Mouse (Mus musculus) heart, embryonic 12.5 days (tissue): Measurements from ENCODE around the gene Plcl1. TPM values are rescaled to one million over a fixed set of nuclear protein-coding genes. Genes with fewer than 3 reads are reported as not detected.

Source experiments
- ATAC-seq: fragments of 200-750 bp; cut with Nextera tagmentation; 2 replicates; pipeline ENCODE4 v1.8.0; 2017; ENCODE audit warnings: moderate TSS enrichment, moderate library complexity; ENCODE audit not compliant: insufficient number of reproducible peaks, low FRiP score
- H3K27ac ChIP-seq: fragments of 300-500 bp; sonication (generic); 2 replicates; pipeline ENCODE4 v1.5.1; 2016; ENCODE audit warnings: mild to moderate bottlenecking, moderate library complexity; ENCODE audit not compliant: poor library complexity, severe bottlenecking
- H3K27me3 ChIP-seq: fragments of 300-500 bp; sonication (generic); replicated peaks from 2 replicates; pipeline ENCODE4 v1.6.1; 2016; ENCODE audit warnings: mild to moderate bottlenecking, moderate library complexity
- H3K36me3 ChIP-seq: fragments of 300-500 bp; sonication (generic); 2 replicates; pipeline ENCODE4 v1.6.1; 2016; ENCODE audit warnings: mild to moderate bottlenecking, moderate library complexity
- H3K4me1 ChIP-seq: fragments of 300-500 bp; sonication (generic); replicated peaks from 2 replicates; pipeline ENCODE4 v1.6.1; 2016; ENCODE audit warnings: mild to moderate bottlenecking
- H3K4me2 ChIP-seq: fragments of 300-500 bp; sonication (generic); 2 replicates; pipeline ENCODE4 v1.6.1; 2016; ENCODE audit warnings: mild to moderate bottlenecking, moderate library complexity
- H3K4me3 ChIP-seq: fragments of 300-500 bp; sonication (generic); 2 replicates; pipeline ENCODE4 v1.5.1; 2016; ENCODE audit warnings: mild to moderate bottlenecking
- H3K9ac ChIP-seq: fragments of 300-500 bp; sonication (generic); 2 replicates; pipeline ENCODE4 v1.6.1; 2016; ENCODE audit warnings: mild to moderate bottlenecking, moderate library complexity
- H3K9me3 ChIP-seq: fragments of 300-500 bp; sonication (generic); replicated peaks from 2 replicates; pipeline ENCODE4 v1.6.1; 2016; ENCODE audit warnings: mild to moderate bottlenecking, moderate library complexity
- WGBS: fragments of 180-500 bp; shearing (Covaris S2); methylation state at CpG from one replicate; pipeline ENCODE4 v1.1.7; 2016; 5-methylcytosine and 5-hydroxymethylcytosine counted together
- polyA plus RNA-seq: library from polyadenylated mRNA; unstranded; fragments of >200 nt; fragmentation: Nextera tagmentation; extraction: Ambion mirVana; gene quantifications from 2 replicates; pipeline ENCODE4 v1.2.1, GENCODE M21; 2016

Plcl1 gene
- polyA plus RNA-seq, 1 experiment from 2014 or later: 0.80 TPM

DNA sequence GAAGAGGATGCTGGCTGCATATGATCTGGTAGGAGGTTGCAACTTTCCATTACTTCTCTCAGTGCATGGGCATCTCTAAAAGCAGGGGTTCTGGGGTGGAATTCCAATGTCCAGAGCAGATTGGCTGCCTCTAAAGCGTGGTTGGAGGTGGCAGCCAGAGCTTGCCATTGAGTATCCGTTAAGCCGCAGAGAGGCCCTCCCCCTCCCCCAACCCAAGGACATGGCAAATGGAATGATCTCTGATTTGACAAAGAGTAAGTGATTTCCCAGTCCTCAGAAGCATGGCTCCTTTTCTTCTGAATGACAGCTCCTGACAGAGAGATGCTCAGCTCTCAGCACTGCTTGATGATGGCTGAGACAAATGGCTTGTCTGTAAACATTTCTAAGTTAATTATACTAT is 296.4 kb downstream of the Plcl1 start:
- no peak for ATAC-seq
- no peak overlapping the region for H3K4me2 ChIP-seq
- no peaks in the 10 kb centered on the region for H3K27me3 ChIP-seq
- no peaks in the 10 kb centered on the region for H3K4me1 ChIP-seq
- no peak overlapping the region for H3K9ac ChIP-seq
- 53% methylated on average over 3 of the region's 3 CpGs for WGBS
- H3K9me3 ChIP-seq: no peaks in the 10 kb centered on the region
- no peak overlapping the region for H3K4me3 ChIP-seq
- no peaks in the 10 kb centered on the region for H3K36me3 ChIP-seq
- H3K27ac ChIP-seq: no peak overlapping the region

DNA sequence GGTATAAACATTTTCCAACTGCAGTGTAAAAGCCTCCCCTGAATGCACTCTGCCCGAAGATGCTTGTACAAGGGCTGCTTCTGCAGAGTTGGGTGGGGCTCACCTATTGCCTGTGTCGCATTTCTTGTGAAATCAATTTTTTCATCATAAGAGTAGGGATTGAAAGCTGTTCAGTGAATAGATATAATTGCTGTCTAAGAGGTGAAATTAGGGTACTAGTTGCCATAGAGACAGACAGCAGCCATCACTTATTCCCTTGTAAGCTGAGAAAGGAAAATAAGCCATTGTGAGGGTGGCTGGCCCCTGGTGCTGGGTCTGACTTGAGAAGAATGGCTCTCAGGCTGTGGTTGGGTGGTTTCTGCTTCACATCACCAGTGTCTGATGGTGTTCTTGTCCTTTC is 299.0 kb downstream of the Plcl1 start:
- Histone ChIP-seq H3K9me3 (no peaks in the 10 kb centered on the region), H3K27me3 (no peaks in the 10 kb centered on the region), H3K4me3 (no peak overlapping the region), H3K9ac (no peak overlapping the region), H3K4me1 (no peaks in the 10 kb centered on the region), H3K27ac (no peak overlapping the region), H3K36me3 (no peaks in the 10 kb centered on the region), H3K4me2 (no peak overlapping the region)
- WGBS: 71% methylated on average over 2 of the region's 2 CpGs
- ATAC-seq: no peak

DNA sequence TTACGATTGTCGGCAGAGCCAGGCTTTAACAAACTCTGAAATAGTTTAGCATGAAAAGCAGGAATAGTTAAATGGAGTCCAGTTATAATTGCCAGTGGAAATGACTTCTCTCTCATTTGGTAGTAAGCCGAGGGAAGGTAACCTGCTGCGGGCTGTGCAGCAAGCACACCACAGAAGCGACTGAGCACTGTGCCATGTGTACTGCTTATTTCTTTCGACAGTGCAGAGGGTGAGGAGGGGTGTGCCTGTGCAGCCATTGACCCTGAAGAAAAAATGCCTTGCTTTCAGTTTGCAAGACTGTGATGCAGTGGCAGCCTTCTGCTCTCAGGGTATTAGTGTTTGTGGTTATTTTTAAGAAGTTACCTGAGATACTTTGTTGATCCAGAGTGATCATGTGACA is 299.5 kb downstream of the Plcl1 start:
- Histone ChIP-seq H3K9ac (no peak overlapping the region), H3K27me3 (no peaks in the 10 kb centered on the region), H3K4me2 (no peak overlapping the region), H3K4me3 (no peak overlapping the region), H3K9me3 (no peaks in the 10 kb centered on the region), H3K27ac (no peak overlapping the region), H3K4me1 (no peaks in the 10 kb centered on the region), H3K36me3 (no peaks in the 10 kb centered on the region)
- no peak for ATAC-seq
- WGBS: 85% methylated on average over 6 of the region's 6 CpGs

DNA sequence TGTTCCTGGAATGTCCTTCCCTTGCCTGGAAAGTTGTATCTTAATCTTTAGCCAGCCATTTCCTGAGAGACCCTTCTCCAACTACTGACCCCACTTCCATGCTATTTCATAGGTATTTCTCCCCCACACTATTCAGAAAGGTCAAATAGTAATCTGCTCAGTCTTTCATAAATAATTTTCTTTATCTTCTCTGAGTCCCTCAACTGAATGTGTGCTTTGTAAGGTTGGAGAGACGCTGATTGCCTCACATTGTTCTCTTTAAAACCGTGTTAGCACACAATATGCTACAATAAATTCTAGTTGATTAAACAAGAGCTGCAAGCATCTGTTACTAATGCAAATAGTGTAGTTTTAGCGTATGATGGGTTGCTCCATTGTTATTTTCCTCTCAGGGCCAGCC is 300.0 kb downstream of the Plcl1 start:
- WGBS: 59% methylated on average over 3 of the region's 3 CpGs
- no peak for ATAC-seq
- no peak overlapping the region for H3K9ac ChIP-seq

DNA sequence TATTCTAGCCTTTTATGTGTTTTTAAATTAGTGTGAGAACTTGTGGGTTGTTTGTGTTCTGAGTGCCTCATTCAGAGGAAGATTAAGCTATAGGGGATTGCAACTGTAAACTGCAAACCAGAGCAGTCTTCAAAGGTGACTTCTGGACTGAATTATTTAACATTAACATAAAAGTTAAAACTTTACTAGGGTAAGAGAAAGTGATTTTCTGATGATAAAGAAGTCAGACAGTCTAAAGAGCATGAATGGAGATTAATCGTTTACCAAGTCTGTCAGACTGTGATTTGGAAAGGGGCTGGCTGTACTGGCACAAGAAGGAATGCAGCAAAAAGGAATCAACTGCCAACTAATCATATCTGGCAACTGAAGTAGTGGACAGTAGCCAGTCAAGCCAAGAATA is 301.2 kb downstream of the Plcl1 start:
- 50% methylated on average over 1 of the region's 1 CpGs for WGBS
- Histone ChIP-seq H3K27me3 (no peaks in the 10 kb centered on the region), H3K36me3 (no peaks in the 10 kb centered on the region), H3K4me3 (no peak overlapping the region), H3K4me1 (no peaks in the 10 kb centered on the region), H3K9ac (no peak overlapping the region), H3K9me3 (no peaks in the 10 kb centered on the region), H3K27ac (no peak overlapping the region), H3K4me2 (no peak overlapping the region)
- no peak for ATAC-seq

More for the DNA sequence above, 300.0 kb downstream of the Plcl1 start:
- Histone ChIP-seq H3K36me3 (no peaks in the 10 kb centered on the region), H3K27ac (no peak overlapping the region), H3K4me1 (no peaks in the 10 kb centered on the region), H3K4me3 (no peak overlapping the region), H3K27me3 (no peaks in the 10 kb centered on the region), H3K9me3 (no peaks in the 10 kb centered on the region), H3K4me2 (no peak overlapping the region)

DNA sequence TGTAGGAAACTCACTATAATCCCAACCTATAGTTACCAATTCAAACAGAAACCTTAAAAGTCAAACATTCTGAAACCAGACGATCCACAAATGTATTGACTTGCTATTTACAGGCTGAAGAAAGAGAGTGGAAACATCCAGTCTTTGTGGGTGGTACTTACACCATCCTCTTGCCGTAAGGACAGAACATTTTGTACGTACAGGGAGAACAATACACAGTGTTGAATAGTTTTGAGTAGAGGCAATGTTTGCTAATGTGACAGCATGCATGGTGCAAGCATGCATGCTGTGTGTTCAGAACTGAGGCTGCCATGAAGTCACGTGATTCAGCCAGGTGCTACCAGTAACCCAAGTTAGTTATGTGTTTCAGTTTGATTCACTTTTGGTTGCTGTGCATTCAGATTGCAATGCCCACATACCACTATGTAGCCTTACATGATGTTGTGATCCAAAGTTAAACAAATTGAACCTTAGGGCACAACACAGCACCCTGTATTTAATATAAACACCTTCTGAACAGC is 311.6 kb downstream of the Plcl1 start:
- no peaks in the 10 kb centered on the region for H3K27me3 ChIP-seq

DNA sequence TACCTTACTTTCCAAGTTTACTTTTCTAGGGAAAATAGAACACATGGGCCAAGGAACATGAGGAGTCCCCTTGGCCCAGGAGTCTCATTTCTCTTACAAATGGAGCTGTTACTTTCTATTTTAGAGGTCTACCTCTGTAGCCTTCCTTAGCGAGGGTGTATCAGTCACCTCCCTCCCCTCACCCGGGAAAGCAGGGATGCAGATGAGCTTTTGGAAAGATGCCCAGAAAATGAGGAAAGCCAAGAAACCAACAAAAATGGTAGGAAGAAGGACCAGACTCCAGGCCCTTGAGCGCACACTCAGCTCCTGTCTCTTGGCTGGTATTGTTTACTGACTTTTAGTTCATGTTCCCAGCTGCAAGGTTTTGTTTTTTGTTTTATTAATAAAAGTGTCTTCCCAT is 319.7 kb downstream of the Plcl1 start:
- WGBS: 57% methylated on average over 3 of the region's 3 CpGs

More for the DNA sequence above, 311.6 kb downstream of the Plcl1 start:
- Histone ChIP-seq H3K4me1 (no peaks in the 10 kb centered on the region), H3K9ac (no peak overlapping the region), H3K36me3 (no peaks in the 10 kb centered on the region), H3K9me3 (no peaks in the 10 kb centered on the region), H3K27ac (no peak overlapping the region), H3K4me2 (no peak overlapping the region), H3K4me3 (no peak overlapping the region)
- WGBS: 72% methylated on average over 4 of the region's 4 CpGs
- no peak for ATAC-seq

DNA sequence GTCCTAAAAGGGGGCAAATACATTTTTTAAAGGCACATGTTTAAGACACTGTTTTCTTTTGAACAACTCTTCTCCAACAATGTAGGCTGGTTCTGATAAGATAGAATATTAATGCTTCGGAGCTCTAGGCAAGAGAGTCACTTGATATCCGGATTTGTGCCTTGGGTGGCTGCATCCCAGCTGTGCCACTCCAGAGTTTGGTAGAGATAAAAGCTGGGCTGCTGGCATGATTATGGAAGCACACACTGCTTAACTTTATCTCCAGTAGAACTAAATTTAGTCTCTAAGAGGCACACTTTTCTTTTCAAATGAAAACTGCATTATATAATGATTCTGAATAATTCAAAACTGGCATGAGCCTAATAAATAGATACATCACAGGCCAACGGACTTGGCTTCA is 323.6 kb downstream of the Plcl1 start:
- Histone ChIP-seq H3K36me3 (no peaks in the 10 kb centered on the region), H3K4me1 (peaks cover 3% of the 10 kb centered on the region; the same call in 1 of the 2 replicates), H3K4me3 (no peak overlapping the region), H3K9me3 (peaks cover 4% of the 10 kb centered on the region), H3K27me3 (no peaks in the 10 kb centered on the region), H3K9ac (no peak overlapping the region), H3K27ac (no peak overlapping the region), H3K4me2 (no peak overlapping the region)
- no peak for ATAC-seq
- 45% methylated on average over 3 of the region's 3 CpGs for WGBS

More for the DNA sequence above, 319.7 kb downstream of the Plcl1 start:
- H3K9me3 ChIP-seq: peaks cover 4% of the 10 kb centered on the region
- no peaks in the 10 kb centered on the region for H3K36me3 ChIP-seq
- no peak overlapping the region for H3K4me2 ChIP-seq
- ATAC-seq: no peak
- no peak overlapping the region for H3K9ac ChIP-seq
- no peak overlapping the region for H3K27ac ChIP-seq
- H3K4me3 ChIP-seq: no peak overlapping the region
- H3K27me3 ChIP-seq: no peaks in the 10 kb centered on the region
- H3K4me1 ChIP-seq: peaks cover 3% of the 10 kb centered on the region; the same call in 1 of the 2 replicates

DNA sequence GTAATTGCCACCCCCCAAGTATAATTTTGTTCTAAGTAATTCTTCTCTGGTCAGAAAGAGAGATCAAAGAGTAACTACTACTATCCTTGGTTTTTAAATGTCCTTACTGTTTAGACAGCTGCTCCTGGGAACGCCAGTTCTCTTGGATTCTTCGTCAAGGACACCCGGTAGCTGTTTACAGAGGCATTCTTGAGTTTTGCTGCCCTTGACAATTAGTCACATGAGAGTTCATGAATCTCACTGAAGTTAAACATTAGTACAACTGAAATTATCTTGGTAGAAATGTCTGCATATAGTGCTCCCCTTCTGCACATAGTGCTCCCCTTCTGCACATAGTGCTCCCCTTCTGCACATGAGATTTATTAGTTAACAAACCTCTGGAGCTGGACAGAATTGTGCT is 327.2 kb downstream of the Plcl1 start:
- WGBS: 73% methylated on average over 3 of the region's 3 CpGs
- H3K9ac ChIP-seq: no peak overlapping the region
- 0 out of 2 replicates have a peak, but pooled peaks cover 7% of the 10 kb centered on the region for H3K27me3 ChIP-seq
- no peak overlapping the region for H3K4me3 ChIP-seq
- peaks cover 4% of the 10 kb centered on the region for H3K9me3 ChIP-seq
- H3K36me3 ChIP-seq: no peaks in the 10 kb centered on the region
- H3K4me2 ChIP-seq: no peak overlapping the region
- ATAC-seq: no peak
- no peak overlapping the region for H3K27ac ChIP-seq
- peaks cover 3% of the 10 kb centered on the region; the same call in 1 of the 2 replicates for H3K4me1 ChIP-seq

DNA sequence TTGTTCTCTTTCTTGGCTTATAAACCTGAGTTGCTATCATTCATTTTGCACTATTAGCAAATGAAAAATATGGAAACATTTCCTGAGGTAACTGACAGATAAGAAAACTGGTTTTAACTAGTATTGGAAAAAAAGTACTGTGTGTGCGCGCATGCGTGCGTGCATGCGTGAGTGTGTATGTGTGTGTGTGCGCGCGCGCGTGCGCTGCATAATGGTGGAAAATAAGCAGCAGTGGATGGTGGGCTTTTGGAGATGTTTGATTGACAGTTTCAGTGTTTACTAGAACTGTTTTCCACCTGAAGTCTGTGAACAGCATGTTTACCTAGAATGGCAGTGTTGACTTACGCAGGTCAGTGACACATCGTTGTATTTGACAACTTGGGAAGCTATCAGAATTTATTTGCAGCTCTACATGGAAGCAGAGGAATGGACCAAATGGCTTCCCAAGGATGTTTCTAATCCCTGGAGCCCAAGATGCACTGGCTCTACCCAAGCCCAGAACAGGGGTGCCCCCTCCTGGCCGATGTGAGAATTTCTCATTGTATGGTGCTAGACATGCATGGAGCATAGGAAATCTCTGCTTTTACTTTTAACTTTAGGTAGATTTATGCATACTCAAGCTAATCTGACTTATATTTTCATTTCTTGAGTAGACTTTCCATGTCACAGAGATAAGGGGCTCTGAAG is 330.5 kb downstream of the Plcl1 start:
- H3K4me2 ChIP-seq: no peak overlapping the region
- no peak overlapping the region for H3K9ac ChIP-seq
- ATAC-seq: peak; percentile 53; the same call in 1 of the 2 replicates
- no peak overlapping the region for H3K4me3 ChIP-seq
- no peaks in the 10 kb centered on the region for H3K9me3 ChIP-seq
- peaks cover 8% of the 10 kb centered on the region; the same call in 1 of the 2 replicates for H3K27me3 ChIP-seq
- H3K27ac ChIP-seq: no peak overlapping the region
- WGBS: 84% methylated on average over 14 of the region's 14 CpGs
- no peaks in the 10 kb centered on the region for H3K4me1 ChIP-seq
- no peaks in the 10 kb centered on the region for H3K36me3 ChIP-seq

DNA sequence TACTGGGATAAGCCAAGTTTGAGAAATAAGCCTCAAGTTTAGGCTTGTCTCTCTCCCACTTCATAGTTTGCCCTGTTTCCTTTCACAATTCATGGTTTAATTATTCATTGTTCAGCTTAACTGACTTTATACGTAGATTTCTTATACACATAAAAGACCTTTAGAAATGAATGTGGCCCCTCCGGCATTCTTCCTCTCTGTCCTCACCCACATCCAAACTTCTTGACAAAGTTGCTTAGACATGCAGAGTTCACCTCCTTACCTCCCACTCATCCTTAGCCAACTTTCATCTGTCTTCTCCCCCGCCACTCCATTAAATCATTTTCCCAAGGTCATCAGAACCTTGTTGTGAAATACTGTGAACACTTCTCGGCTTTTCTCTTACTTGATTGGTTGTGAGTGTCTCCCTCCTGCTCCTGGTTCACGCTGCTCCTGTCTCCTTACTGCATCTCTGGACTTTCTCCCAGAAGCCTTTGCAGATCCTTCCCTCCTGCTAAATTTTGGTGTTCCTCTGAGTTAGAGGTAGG is 331.1 kb downstream of the Plcl1 start:
- ATAC-seq: no peak
- WGBS: 54% methylated on average over 5 of the region's 5 CpGs
- no peaks in the 10 kb centered on the region for H3K36me3 ChIP-seq

More for the DNA sequence above, 331.1 kb downstream of the Plcl1 start:
- no peaks in the 10 kb centered on the region for H3K9me3 ChIP-seq
- H3K4me3 ChIP-seq: no peak overlapping the region
- H3K4me2 ChIP-seq: no peak overlapping the region
- H3K9ac ChIP-seq: no peak overlapping the region
- no peaks in the 10 kb centered on the region for H3K4me1 ChIP-seq
- no peak overlapping the region for H3K27ac ChIP-seq
- peaks cover 8% of the 10 kb centered on the region; the same call in 1 of the 2 replicates for H3K27me3 ChIP-seq
